Mouse (Mus musculus) kidney, postnatal 0 days (tissue): ENCODE measurements around the gene Fars2. TPM values are rescaled to one million over a fixed set of nuclear protein-coding genes. Genes with fewer than 3 reads are reported as not detected.

Experiments
- ATAC-seq: fragments of 200-750 bp; cut with Nextera tagmentation; replicated peaks from 2 replicates; pipeline ENCODE4 v1.8.0; 2017; ENCODE audit warnings: low read depth, moderate number of reproducible peaks, moderate TSS enrichment, moderate library complexity; ENCODE audit not compliant: low FRiP score
- DNase-seq: peaks from one replicate; pipeline ENCODE4 v3.0.0-alpha.2; 2016; ENCODE audit warnings: low spot score
- H3K27ac ChIP-seq: fragments of 300-500 bp; sonication (generic); 2 replicates; pipeline ENCODE4 v1.5.1; 2014; ENCODE audit warnings: mild to moderate bottlenecking
- H3K27me3 ChIP-seq: fragments of 300-500 bp; sonication (generic); 2 replicates; pipeline ENCODE4 v1.6.1; 2014; ENCODE audit warnings: low read length, mixed read lengths; ENCODE audit not compliant: insufficient read depth
- H3K36me3 ChIP-seq: fragments of 300-500 bp; sonication (generic); 2 replicates; pipeline ENCODE4 v1.6.1; 2014; ENCODE audit warnings: low read length, mixed read lengths; ENCODE audit not compliant: insufficient read depth
- H3K4me1 ChIP-seq: fragments of 300-500 bp; sonication (generic); replicated peaks from 2 replicates; pipeline ENCODE4 v1.6.1; 2014; ENCODE audit warnings: antibody characterized with exemption, low read length, mixed read lengths; ENCODE audit not compliant: insufficient read depth
- H3K4me2 ChIP-seq: fragments of 300-500 bp; sonication (generic); 2 replicates; pipeline ENCODE4 v1.6.1; 2014; ENCODE audit warnings: mild to moderate bottlenecking, low read length, moderate library complexity, mixed read lengths
- H3K4me3 ChIP-seq: fragments of 300-500 bp; sonication (generic); replicated peaks from 2 replicates; pipeline ENCODE4 v1.5.1; 2014; ENCODE audit warnings: low read depth, low read length
- H3K9ac ChIP-seq: fragments of 300-500 bp; sonication (generic); 2 replicates; pipeline ENCODE4 v1.6.1; 2014; ENCODE audit warnings: low read depth, low read length
- H3K9me3 ChIP-seq: fragments of 300-500 bp; sonication (generic); replicated peaks from 2 replicates; pipeline ENCODE4 v1.6.1; 2016; ENCODE audit warnings: low read length, inconsistent platforms, mixed read lengths
- CTCF ChIP-seq: IDR thresholded peaks from 2 replicates; pipeline ENCODE4 v1.5.1; 2016; ENCODE audit warnings: antibody characterized with exemption, low read depth, mild to moderate bottlenecking, moderate library complexity
- WGBS: fragments of 180-500 bp; shearing (Covaris S2); extraction: QIAGEN DNeasy Blood & Tissue Kit; methylation state at CpG from one replicate; pipeline ENCODE4 v1.1.7; 2014; 5-methylcytosine and 5-hydroxymethylcytosine counted together
- polyA plus RNA-seq: library from polyadenylated mRNA; unstranded; fragments of >200 nt; fragmentation: Nextera tagmentation; extraction: Ambion mirVana; gene quantifications from 2 replicates; pipeline ENCODE4 v1.2.1, GENCODE M21; 2015

Fars2 gene
- polyA plus RNA-seq, 1 experiment from 2014 or later, result 54.7 TPM

DNA sequence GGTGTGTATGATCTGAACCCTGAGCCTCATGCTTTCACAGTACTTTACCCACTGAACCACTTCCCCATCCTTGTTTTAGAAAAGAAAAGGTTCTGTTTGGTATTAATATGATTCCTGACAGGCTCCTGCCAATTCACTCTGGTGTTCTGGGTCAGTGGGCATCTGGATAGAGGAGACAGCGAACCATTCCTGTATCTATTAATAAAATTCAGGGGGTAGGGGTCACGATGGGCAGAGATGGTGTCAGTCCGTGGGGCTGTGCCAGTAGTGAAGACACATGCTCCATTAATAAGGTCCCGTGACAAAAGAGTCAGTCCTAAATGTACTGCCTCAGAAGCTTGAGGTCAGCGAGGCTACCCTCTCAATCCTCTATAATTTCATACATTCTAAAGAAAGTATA is 4.0 kb upstream of the Fars2 start:
- no peak overlapping the region for H3K4me2 ChIP-seq
- no peak overlapping the region for H3K9ac ChIP-seq
- ATAC-seq (no peak), DNase-seq (no peak)
- H3K4me3 ChIP-seq, result no peak overlapping the region
- WGBS, result 75% methylated on average over 5 of the region's 5 CpGs
- no peak overlapping the region for H3K27ac ChIP-seq
- no peaks in the 10 kb centered on the region for H3K36me3 ChIP-seq
- no peaks in the 10 kb centered on the region; the same call in 1 of the 2 replicates for H3K4me1 ChIP-seq
- no peak for TF ChIP-seq CTCF
- H3K9me3 ChIP-seq, result no peaks in the 10 kb centered on the region
- H3K27me3 ChIP-seq, result no peaks in the 10 kb centered on the region

DNA sequence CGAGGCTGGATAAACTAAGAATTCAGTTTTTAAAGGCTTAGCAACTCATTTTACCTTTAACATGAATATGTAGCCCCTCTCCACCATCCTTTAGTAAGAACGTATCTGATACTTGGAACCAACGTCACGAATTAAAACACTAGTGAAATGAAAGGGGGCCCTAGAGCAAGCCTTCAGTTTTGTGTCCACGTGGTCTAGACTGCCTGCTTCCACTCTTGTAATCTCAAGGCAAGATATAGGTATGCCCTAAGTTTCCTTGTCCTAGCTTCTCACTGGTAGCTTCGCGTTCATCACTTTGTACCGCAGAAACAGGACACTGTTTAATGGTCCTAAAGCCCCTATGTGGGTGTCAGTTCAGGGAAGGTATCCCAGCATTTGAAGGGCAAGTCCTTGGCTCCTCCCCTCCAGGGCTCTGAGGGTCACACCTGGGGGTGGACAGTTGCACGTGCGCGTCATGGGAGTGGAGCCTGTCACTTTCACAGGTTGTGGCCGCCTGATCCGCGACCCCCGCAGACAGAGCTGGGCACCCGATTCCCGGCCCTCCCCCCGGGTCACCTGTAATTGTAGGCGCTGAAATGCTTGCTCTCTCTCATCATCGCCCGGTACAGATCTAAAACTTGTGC is 581 bp upstream of the Fars2 start:
- Histone ChIP-seq H3K9ac (peak overlapping the region; percentile 80), H3K4me2 (peak overlapping the region; percentile 82), H3K4me3 (peak overlapping the region; percentile 82), H3K9me3 (no peaks in the 10 kb centered on the region), H3K4me1 (no peaks in the 10 kb centered on the region; the same call in 1 of the 2 replicates), H3K27me3 (no peaks in the 10 kb centered on the region), H3K36me3 (no peaks in the 10 kb centered on the region), H3K27ac (peak overlapping the region; percentile 96; the same call in 1 of the 2 replicates)
- peak; percentile 25 for DNase-seq
- 0 out of 2 replicates have a peak, but pooled peaks have one; percentile 12 for ATAC-seq
- 6% methylated on average over 21 of the region's 21 CpGs for WGBS
- no peak for TF ChIP-seq CTCF

DNA sequence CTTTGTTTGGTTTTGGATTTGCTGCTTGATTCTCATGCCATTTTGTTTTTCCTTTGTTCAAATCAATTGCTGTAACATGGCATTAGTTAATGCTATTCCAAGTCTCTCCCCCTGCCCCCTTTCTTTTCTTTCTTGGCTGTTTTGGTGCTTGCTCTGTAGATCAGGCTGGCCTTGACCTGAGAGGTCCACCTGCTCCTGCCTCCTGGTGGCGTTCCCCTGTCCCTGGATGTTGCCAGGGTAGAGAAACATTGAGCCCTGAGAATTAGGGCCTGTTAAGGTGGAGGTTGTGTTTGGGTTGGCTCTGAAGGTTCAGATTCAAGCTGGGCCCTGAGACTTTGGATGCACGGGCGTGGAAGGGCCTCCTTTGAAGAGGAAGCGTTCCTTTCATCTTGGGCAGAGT is 2.5 kb downstream of the Fars2 start:
- H3K9ac ChIP-seq, result no peak overlapping the region
- 80% methylated on average over 4 of the region's 4 CpGs for WGBS
- H3K27me3 ChIP-seq, result no peaks in the 10 kb centered on the region
- no peak for DNase-seq
- H3K4me1 ChIP-seq, result no peaks in the 10 kb centered on the region; the same call in 1 of the 2 replicates
- no peak overlapping the region for H3K27ac ChIP-seq
- H3K4me2 ChIP-seq, result no peak overlapping the region
- H3K9me3 ChIP-seq, result no peaks in the 10 kb centered on the region
- H3K36me3 ChIP-seq, result no peaks in the 10 kb centered on the region
- H3K4me3 ChIP-seq, result no peak overlapping the region
- peak; percentile 15; the same call in 1 of the 2 replicates for TF ChIP-seq CTCF
- ATAC-seq, result no peak

DNA sequence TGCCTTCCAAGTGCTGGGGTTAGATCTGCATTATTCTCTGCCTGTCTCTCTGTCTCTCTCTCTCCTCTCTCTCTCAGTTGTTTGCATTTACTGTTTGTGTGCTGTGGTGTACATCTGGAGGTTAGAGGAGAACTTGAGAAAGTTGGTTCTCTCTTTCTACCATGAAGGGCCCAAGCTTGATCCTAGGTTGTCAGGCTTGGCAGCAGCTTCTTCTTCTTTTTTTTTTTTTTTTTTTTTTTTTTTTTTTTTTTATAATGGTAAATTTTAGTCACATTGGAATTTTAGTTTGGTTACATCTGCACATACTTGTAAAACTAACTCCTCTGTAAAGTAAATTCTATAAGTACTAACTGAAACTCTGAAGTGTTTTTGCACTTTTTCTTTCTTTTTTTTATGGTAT is 3.4 kb downstream of the Fars2 start:
- Histone ChIP-seq H3K27me3 (no peaks in the 10 kb centered on the region), H3K4me1 (no peaks in the 10 kb centered on the region; the same call in 1 of the 2 replicates), H3K9me3 (no peaks in the 10 kb centered on the region), H3K4me3 (no peak overlapping the region), H3K36me3 (no peaks in the 10 kb centered on the region), H3K4me2 (no peak overlapping the region), H3K27ac (no peak overlapping the region), H3K9ac (no peak overlapping the region)
- TF ChIP-seq CTCF, result no peak
- ATAC-seq, result no peak
- no peak for DNase-seq

DNA sequence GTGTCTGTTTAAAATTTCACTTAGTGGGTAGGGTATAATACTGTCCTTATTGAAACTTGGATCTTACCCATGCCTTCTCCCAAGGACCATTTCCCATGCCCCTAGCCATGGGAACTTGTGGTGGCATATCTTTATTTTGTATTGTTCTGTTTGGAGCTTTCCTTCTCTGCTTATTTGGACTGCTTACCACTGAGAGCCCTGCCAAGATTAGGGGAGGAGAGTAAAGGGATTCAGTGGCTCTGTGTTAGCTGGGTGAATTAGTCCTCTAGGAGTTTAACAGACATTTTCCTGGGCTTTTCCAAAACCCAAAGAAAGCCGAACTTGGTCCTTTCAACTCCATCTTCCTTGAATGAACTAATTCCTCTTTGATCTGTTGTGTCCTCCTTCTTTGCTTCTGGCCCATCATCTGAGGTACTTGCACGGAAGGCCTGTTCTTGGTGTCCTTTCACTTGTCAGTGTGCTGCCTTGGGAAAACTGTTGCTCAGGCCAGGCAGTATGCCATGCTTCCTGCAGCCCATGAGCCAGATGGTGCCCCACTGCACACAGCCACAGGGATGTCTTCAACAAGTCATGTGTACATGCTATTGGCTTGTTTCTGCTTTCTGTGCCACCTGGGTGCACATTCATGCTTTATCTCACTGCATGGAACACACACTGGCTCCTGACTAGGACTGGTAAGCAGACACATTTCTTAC is 12.3 kb downstream of the Fars2 start:
- no peaks in the 10 kb centered on the region for H3K4me1 ChIP-seq
- no peak overlapping the region for H3K9ac ChIP-seq
- DNase-seq (no peak), ATAC-seq (no peak)
- TF ChIP-seq CTCF, result no peak
- no peak overlapping the region for H3K4me3 ChIP-seq
- no peaks in the 10 kb centered on the region for H3K27me3 ChIP-seq
- H3K9me3 ChIP-seq, result no peaks in the 10 kb centered on the region
- H3K4me2 ChIP-seq, result no peak overlapping the region
- WGBS, result 93% methylated on average over 2 of the region's 2 CpGs
- H3K36me3 ChIP-seq, result no peaks in the 10 kb centered on the region
- no peak overlapping the region for H3K27ac ChIP-seq

DNA sequence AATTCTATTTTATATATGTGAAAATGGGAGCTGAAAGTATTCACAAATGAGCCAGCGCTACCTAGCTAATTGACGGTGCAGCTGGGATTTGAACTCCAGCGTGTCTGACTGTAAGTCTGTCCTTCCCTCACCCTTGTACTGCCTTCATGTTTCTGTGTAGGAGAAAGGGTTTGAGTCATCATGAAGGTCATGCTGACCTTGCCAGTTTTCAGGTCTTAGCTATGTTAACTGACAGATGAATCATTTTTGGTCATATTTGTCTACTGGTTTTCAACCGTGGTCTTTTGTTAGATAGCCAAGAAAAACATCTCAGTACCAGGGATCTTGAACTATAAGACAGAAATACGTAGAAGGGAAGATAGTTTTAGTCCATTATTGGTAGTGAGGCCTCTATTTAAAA is 14.2 kb downstream of the Fars2 start:
- Histone ChIP-seq H3K4me2 (no peak overlapping the region), H3K9ac (no peak overlapping the region), H3K27ac (no peak overlapping the region), H3K4me1 (no peaks in the 10 kb centered on the region), H3K27me3 (no peaks in the 10 kb centered on the region), H3K9me3 (no peaks in the 10 kb centered on the region), H3K4me3 (no peak overlapping the region), H3K36me3 (no peaks in the 10 kb centered on the region)
- no peak for TF ChIP-seq CTCF
- 83% methylated on average over 5 of the region's 5 CpGs for WGBS
- DNase-seq (no peak), ATAC-seq (no peak)
